Mouse (Mus musculus): ENCODE measurements around the gene Atp10a. TPM values are rescaled to one million over a fixed set of nuclear protein-coding genes. Genes with fewer than 3 reads are reported as not detected.

Gene Atp10a
- polyA plus RNA-seq, 1 experiment from 2014 or later: 1.0 TPM

DNA sequence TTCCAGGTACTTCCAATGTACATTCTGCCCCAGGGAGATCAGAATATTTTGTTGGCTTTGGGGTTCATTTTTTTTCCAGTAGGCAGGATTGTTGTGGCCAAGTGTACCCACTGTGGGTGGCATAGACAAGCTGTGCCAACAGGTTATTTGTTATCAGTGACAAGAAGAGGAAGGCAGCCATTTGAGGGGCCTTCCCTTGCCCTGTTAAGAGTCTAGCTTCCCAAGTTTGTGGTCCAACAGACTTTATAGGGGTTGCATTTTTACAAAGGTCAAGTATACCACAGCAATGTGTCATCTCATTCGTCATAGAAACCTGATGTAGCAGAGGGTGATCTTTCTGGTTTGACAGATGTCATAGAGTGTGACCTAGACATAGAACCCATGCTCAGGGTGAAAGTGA, 66.3 kb downstream of the Atp10a start:
- ATAC-seq: no peak
- no peak overlapping the region for H3K9ac ChIP-seq (ENCODE audit: low read depth, low read length)
- no peak overlapping the region for H3K4me2 ChIP-seq (replicated peaks; ENCODE audit: low read depth)
- H3K9me3 ChIP-seq (ENCODE audit: control insufficient read depth): no peaks in the 10 kb centered on the region
- no peaks in the 10 kb centered on the region for H3K27me3 ChIP-seq (replicated peaks; ENCODE audit: control insufficient read depth, insufficient read depth, low read length)
- TF ChIP-seq CTCF (IDR thresholded peaks at IDR 0.05; ENCODE audit: low read depth): no peak
- H3K36me3 ChIP-seq (ENCODE audit: control insufficient read depth, insufficient read depth): no peaks in the 10 kb centered on the region
- 88% methylated on average over 1 of the region's 1 CpGs for WGBS
- no peak overlapping the region for H3K4me3 ChIP-seq (ENCODE audit: low read depth, low read length)
- H3K27ac ChIP-seq (ENCODE audit: low read depth, low read length): no peak overlapping the region
- H3K4me1 ChIP-seq (replicated peaks; ENCODE audit: control insufficient read depth, insufficient read depth, low read length): no peaks in the 10 kb centered on the region

- H3K27me3 ChIP-seq (replicated peaks; ENCODE audit: control insufficient read depth, insufficient read depth, low read length): no peaks in the 10 kb centered on the region
- H3K27ac ChIP-seq (ENCODE audit: low read depth, low read length): no peak overlapping the region
- no peak overlapping the region for H3K4me2 ChIP-seq (replicated peaks; ENCODE audit: low read depth)
- ATAC-seq: no peak
- H3K4me1 ChIP-seq (replicated peaks; ENCODE audit: control insufficient read depth, insufficient read depth, low read length): no peaks in the 10 kb centered on the region
- H3K9me3 ChIP-seq (ENCODE audit: control insufficient read depth): no peaks in the 10 kb centered on the region
- TF ChIP-seq CTCF (IDR thresholded peaks at IDR 0.05; ENCODE audit: low read depth): no peak
- WGBS: 53% methylated on average over 8 of the region's 8 CpGs
- H3K9ac ChIP-seq (ENCODE audit: low read depth, low read length): no peak overlapping the region
- H3K36me3 ChIP-seq (ENCODE audit: control insufficient read depth, insufficient read depth): no peaks in the 10 kb centered on the region
- H3K4me3 ChIP-seq (ENCODE audit: low read depth, low read length): no peak overlapping the region
Measured at GRCm38 (mm10) chr7:58730201-58730600, 74.2 kb downstream of the Atp10a start.

- ATAC-seq: no peak
- Histone ChIP-seq H3K4me1 (replicated peaks; ENCODE audit: control insufficient read depth, insufficient read depth, low read length) (no peaks in the 10 kb centered on the region), H3K36me3 (ENCODE audit: control insufficient read depth, insufficient read depth) (no peaks in the 10 kb centered on the region), H3K27ac (ENCODE audit: low read depth, low read length) (no peak overlapping the region), H3K9me3 (ENCODE audit: control insufficient read depth) (no peaks in the 10 kb centered on the region), H3K4me2 (replicated peaks; ENCODE audit: low read depth) (no peak overlapping the region), H3K4me3 (ENCODE audit: low read depth, low read length) (no peak overlapping the region), H3K27me3 (replicated peaks; ENCODE audit: control insufficient read depth, insufficient read depth, low read length) (no peaks in the 10 kb centered on the region), H3K9ac (ENCODE audit: low read depth, low read length) (no peak overlapping the region)
- TF ChIP-seq CTCF (IDR thresholded peaks at IDR 0.05; ENCODE audit: low read depth): no peak
- WGBS: 48% methylated on average over 1 of the region's 1 CpGs
Measured at GRCm38 (mm10) chr7:58730831-58731230, 74.9 kb downstream of the Atp10a start.

GRCm38 (mm10) chr7:58732406-58732805, 76.4 kb downstream of the Atp10a start:
- no peak for ATAC-seq
- no peaks in the 10 kb centered on the region for H3K4me1 ChIP-seq (replicated peaks; ENCODE audit: control insufficient read depth, insufficient read depth, low read length)
- 58% methylated on average over 6 of the region's 6 CpGs for WGBS
- H3K9me3 ChIP-seq (ENCODE audit: control insufficient read depth): no peaks in the 10 kb centered on the region
- no peaks in the 10 kb centered on the region for H3K36me3 ChIP-seq (ENCODE audit: control insufficient read depth, insufficient read depth)
- no peak for TF ChIP-seq CTCF (IDR thresholded peaks at IDR 0.05; ENCODE audit: low read depth)
- no peak overlapping the region for H3K4me3 ChIP-seq (ENCODE audit: low read depth, low read length)
- no peak overlapping the region for H3K9ac ChIP-seq (ENCODE audit: low read depth, low read length)
- H3K27me3 ChIP-seq (replicated peaks; ENCODE audit: control insufficient read depth, insufficient read depth, low read length): no peaks in the 10 kb centered on the region
- no peak overlapping the region for H3K27ac ChIP-seq (ENCODE audit: low read depth, low read length)
- H3K4me2 ChIP-seq (replicated peaks; ENCODE audit: low read depth): no peak overlapping the region

DNA sequence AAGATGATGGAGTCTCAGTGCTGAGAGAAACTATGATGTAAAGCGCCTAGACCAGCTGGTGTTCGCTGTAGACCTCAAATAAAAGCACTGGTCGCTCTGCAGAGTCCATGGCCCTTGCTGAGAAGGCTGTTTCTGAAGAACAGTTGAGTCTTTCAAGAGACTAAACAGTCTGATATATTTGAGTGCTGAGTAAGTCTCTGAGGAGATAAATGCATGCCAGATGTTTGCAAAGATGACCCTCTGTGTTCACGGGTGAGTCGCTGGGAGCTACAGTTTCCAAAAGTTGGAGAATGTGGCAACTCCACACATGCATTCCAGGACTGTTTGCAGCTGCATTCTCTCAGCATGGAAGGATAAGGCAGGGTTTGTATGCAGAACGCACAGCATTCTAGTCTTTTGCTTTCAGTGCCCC, 77.5 kb downstream of the Atp10a start:
- TF ChIP-seq CTCF (IDR thresholded peaks at IDR 0.05; ENCODE audit: low read depth): no peak
- no peak for ATAC-seq
- Histone ChIP-seq H3K36me3 (ENCODE audit: control insufficient read depth, insufficient read depth) (no peaks in the 10 kb centered on the region), H3K4me3 (ENCODE audit: low read depth, low read length) (no peak overlapping the region), H3K27me3 (replicated peaks; ENCODE audit: control insufficient read depth, insufficient read depth, low read length) (no peaks in the 10 kb centered on the region), H3K27ac (ENCODE audit: low read depth, low read length) (no peak overlapping the region), H3K9ac (ENCODE audit: low read depth, low read length) (no peak overlapping the region), H3K4me2 (replicated peaks; ENCODE audit: low read depth) (no peak overlapping the region), H3K4me1 (replicated peaks; ENCODE audit: control insufficient read depth, insufficient read depth, low read length) (no peaks in the 10 kb centered on the region), H3K9me3 (ENCODE audit: control insufficient read depth) (no peaks in the 10 kb centered on the region)
- 51% methylated on average over 6 of the region's 6 CpGs for WGBS

DNA sequence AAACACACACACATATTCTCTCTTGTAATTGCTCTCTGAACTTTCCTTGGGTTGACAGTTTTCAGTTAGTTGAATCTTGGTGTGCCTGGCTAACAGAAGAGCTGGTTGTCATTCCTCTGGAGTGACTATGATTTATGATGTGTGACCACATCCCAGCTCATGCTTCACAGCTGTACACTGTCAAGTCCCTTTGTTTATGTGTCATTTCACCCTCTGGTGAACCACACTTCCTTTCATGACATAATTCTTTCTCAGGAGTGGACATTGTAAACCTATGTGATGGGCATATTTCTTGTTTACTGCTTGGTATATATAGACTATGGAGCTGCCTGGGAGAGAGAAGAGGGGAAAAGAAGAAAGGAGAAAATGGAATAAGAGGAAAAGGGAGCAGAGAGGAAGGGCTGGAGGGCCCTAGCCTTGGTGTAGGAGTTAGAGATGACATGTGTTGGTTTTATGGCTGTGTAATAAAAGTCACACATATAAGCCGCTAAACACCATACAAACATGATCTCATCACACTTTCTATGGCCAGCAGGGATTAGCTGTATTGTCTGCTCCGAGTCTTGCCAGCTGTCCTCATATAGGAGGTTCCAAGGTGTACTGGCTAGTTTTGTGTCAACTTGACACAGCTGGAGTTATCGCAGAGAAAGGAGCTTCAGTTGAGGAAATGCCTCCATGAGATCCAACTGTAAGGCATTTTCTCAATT, 81.0 kb downstream of the Atp10a start:
- Histone ChIP-seq H3K9me3 (ENCODE audit: control insufficient read depth) (no peaks in the 10 kb centered on the region), H3K27me3 (replicated peaks; ENCODE audit: control insufficient read depth, insufficient read depth, low read length) (no peaks in the 10 kb centered on the region), H3K36me3 (ENCODE audit: control insufficient read depth, insufficient read depth) (no peaks in the 10 kb centered on the region), H3K4me3 (ENCODE audit: low read depth, low read length) (no peak overlapping the region), H3K27ac (ENCODE audit: low read depth, low read length) (no peak overlapping the region), H3K4me1 (replicated peaks; ENCODE audit: control insufficient read depth, insufficient read depth, low read length) (no peaks in the 10 kb centered on the region), H3K4me2 (replicated peaks; ENCODE audit: low read depth) (no peak overlapping the region), H3K9ac (ENCODE audit: low read depth, low read length) (no peak overlapping the region)
- TF ChIP-seq CTCF (IDR thresholded peaks at IDR 0.05; ENCODE audit: low read depth): no peak
- 52% methylated on average over 3 of the region's 3 CpGs for WGBS
- no peak for ATAC-seq
